Mouse (Mus musculus): Measurements from ENCODE around the gene Epo.

DNA sequence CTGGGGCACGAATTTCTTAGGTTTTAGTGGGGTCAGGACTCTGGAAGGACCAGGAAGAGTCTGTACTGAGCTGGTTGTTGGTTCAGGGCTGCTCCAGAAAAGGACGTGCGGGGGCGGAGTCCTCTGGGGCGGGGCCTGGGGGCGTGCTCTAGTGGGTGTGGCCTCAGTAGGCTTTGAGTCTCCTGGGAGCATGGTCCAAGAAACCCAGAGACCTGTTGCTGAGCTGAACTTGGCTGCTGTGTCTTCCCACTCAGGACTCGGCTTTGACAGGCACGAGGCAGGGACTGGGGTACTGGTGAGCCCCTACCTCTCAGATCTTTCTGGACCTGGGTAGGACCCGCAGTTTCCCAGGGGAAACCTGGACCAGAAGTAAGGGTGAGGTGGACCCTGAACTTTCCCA lies 36.6 kb upstream of the Epo start, which contains the start of gene Tfr2:
- TF ChIP-seq MAX (IDR thresholded peaks at IDR 0.05) (no peak), CTCF (IDR thresholded peaks at IDR 0.05; ENCODE audit: control insufficient read depth, insufficient read depth, insufficient read length) (no peak), USF1 (IDR thresholded peaks at IDR 0.05; ENCODE audit: low read depth) (no peak), MYOG (IDR thresholded peaks at IDR 0.05; ENCODE audit: control insufficient read depth, extremely low read depth, insufficient read length) (no peak), CEBPB (IDR thresholded peaks at IDR 0.05; ENCODE audit: low read depth) (no peak)

Data from C2C12 (cell line).